Mouse (Mus musculus) forebrain, embryonic 13.5 days (tissue): ENCODE results near the gene Fer. TPM values are rescaled to one million over a fixed set of nuclear protein-coding genes. Genes with fewer than 3 reads are reported as not detected.

Experiments
- ATAC-seq: fragments of 200-750 bp; cut with Nextera tagmentation; 2 replicates; pipeline ENCODE4 v1.8.0; 2017
- H3K27ac ChIP-seq: fragments of 300-500 bp; sonication (generic); 2 replicates; pipeline ENCODE4 v1.5.1; 2015; ENCODE audit warnings: inconsistent platforms, mild to moderate bottlenecking, moderate library complexity
- H3K27me3 ChIP-seq: fragments of 300-500 bp; sonication (generic); 2 replicates; pipeline ENCODE4 v1.6.1; 2015; ENCODE audit warnings: mild to moderate bottlenecking, inconsistent platforms
- H3K36me3 ChIP-seq: fragments of 300-500 bp; sonication (generic); 2 replicates; pipeline ENCODE4 v1.6.1; 2015; ENCODE audit warnings: mild to moderate bottlenecking, inconsistent platforms; ENCODE audit not compliant: poor library complexity, severe bottlenecking
- H3K4me1 ChIP-seq: fragments of 300-500 bp; sonication (generic); 2 replicates; pipeline ENCODE4 v1.6.1; 2015; ENCODE audit warnings: inconsistent platforms
- H3K4me2 ChIP-seq: fragments of 300-500 bp; sonication (generic); 2 replicates; pipeline ENCODE4 v1.6.1; 2015; ENCODE audit warnings: inconsistent platforms, mild to moderate bottlenecking, moderate library complexity
- H3K4me3 ChIP-seq: fragments of 300-500 bp; sonication (generic); 2 replicates; pipeline ENCODE4 v1.5.1; 2015; ENCODE audit warnings: mild to moderate bottlenecking, inconsistent platforms
- H3K9ac ChIP-seq: fragments of 300-500 bp; sonication (generic); 2 replicates; pipeline ENCODE4 v1.6.1; 2015; ENCODE audit warnings: mild to moderate bottlenecking, inconsistent platforms
- H3K9me3 ChIP-seq: fragments of 300-500 bp; sonication (generic); replicated peaks from 2 replicates; pipeline ENCODE4 v1.6.1; 2016; ENCODE audit warnings: inconsistent platforms
- WGBS: fragments of 180-500 bp; shearing (Covaris S2); methylation state at CpG from one replicate; pipeline ENCODE4 v1.1.7; 2015; 5-methylcytosine and 5-hydroxymethylcytosine counted together
- polyA plus RNA-seq: library from polyadenylated mRNA; unstranded; fragments of >200 nt; fragmentation: Nextera tagmentation; extraction: Ambion mirVana; gene quantifications from 2 replicates; pipeline ENCODE4 v1.2.1, GENCODE M21; 2015

Fer gene
- polyA plus RNA-seq, 1 experiment from 2014 or later = 30.0 TPM

DNA sequence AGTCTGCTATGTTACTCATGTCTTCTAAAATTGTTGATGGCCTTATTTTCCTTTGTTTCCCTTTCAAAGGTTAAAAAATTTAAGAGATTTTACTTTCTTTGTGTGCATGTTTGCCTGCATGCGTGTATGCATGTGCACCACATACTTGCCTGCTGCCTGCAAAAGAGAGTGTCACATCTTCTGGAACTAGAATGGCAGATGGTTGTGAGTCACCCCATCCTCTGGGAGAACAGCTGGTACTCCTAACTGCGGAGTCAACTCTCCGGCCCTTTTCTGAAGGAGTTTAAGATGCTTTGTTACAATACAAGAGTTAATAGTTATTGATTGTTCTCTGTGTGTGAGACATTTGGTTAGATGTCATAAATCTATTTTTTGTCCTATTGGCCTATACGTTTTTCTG is 16.0 kb downstream of the Fer start:
- no peak overlapping the region for H3K4me3 ChIP-seq

DNA sequence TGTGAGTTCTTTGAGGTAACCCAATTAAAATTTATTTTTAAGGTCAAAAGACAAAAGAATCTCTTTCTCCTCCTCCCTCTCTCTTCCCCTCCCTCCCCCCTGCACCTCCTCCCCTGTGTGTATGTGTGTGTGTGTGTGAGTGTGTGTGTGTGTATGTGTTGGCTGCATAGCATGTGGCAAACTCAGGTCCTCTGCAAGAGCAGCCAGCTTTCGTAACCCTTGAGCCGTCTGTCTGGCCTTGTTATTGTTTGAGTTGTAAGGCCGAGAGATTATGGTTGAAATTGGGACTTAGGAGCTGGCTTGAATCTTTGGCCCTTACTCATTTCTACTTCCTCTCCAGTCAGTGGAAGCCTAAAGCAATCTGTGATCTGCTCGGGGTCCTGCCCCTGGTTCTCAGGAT is 17.1 kb downstream of the Fer start:
- 91% methylated on average over 4 of the region's 4 CpGs for WGBS
- Histone ChIP-seq H3K4me2 (no peak overlapping the region), H3K36me3 (no peaks in the 10 kb centered on the region), H3K27me3 (no peaks in the 10 kb centered on the region), H3K9ac (no peak overlapping the region), H3K27ac (no peak overlapping the region), H3K4me3 (no peak overlapping the region), H3K4me1 (no peaks in the 10 kb centered on the region), H3K9me3 (no peaks in the 10 kb centered on the region)
- no peak for ATAC-seq

More for the DNA sequence above, 16.0 kb downstream of the Fer start:
- Histone ChIP-seq H3K36me3 (no peaks in the 10 kb centered on the region), H3K4me2 (no peak overlapping the region), H3K27me3 (no peaks in the 10 kb centered on the region), H3K9ac (no peak overlapping the region), H3K4me1 (no peaks in the 10 kb centered on the region), H3K27ac (no peak overlapping the region), H3K9me3 (no peaks in the 10 kb centered on the region)
- no peak for ATAC-seq
- 84% methylated on average over 4 of the region's 4 CpGs for WGBS

DNA sequence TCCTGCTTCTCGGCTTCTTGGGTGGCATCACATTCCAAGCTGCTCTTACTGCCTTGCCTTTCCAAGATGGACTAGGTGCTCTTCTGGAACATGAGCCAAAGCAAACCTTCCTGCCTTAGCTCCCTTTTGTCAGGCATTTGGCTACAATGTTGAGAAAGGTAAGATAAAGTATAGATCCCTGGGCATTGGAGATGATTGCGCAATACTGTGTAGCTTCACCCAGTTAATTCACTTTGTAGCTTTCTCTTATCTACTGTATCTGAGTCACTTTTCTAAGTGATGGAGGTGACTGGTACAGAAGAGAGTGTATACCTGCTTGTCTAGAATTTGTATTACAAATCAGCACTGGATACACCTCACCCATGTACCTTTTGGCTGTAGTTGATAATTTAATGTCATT is 24.1 kb downstream of the Fer start:
- H3K27ac ChIP-seq = no peak overlapping the region
- H3K4me3 ChIP-seq = no peak overlapping the region
- WGBS = 96% methylated on average over 2 of the region's 2 CpGs
- H3K9ac ChIP-seq = no peak overlapping the region
- no peak for ATAC-seq
- H3K4me2 ChIP-seq = no peak overlapping the region
- no peaks in the 10 kb centered on the region for H3K4me1 ChIP-seq
- no peaks in the 10 kb centered on the region for H3K36me3 ChIP-seq
- no peaks in the 10 kb centered on the region for H3K27me3 ChIP-seq
- H3K9me3 ChIP-seq = no peaks in the 10 kb centered on the region

DNA sequence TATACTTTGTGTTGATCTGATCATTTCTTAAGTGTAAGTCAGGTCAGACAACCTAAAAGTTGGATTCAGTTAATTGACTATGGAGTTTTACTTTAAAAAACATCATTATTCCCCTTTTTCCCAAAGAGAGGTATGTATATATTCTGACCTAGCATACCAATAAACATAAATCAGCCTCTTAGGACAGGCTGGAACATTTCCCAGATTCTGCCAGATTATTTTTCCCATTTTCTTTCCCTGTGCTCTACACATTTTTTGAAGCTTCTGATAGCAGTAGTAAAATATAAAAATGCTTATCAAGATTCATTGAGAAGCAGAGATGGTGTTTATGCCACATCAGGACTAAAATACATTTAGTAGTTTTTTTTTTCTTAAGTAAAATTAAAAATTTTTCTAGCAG is 27.7 kb downstream of the Fer start:
- H3K4me1 ChIP-seq = no peaks in the 10 kb centered on the region

DNA sequence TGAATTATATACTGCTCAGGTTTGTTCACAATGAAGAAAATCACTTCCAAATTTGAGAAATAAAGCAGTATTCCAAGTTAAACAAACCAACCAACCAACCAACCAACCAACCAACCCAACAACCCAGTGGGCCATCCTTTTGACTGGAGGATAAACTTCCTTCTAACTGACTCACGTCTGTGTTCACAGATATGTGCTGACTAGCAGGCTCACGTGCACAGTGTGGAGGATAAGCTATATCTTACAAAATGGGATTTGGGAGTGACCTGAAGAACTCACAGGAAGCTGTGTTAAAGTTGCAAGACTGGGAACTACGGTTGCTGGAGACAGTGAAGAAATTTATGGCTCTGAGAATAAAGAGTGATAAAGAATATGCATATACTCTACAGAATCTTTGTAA is 33.0 kb downstream of the Fer start:
- 0 out of 2 replicates have a peak, but pooled peaks cover 6% of the 10 kb centered on the region for H3K36me3 ChIP-seq
- no peaks in the 10 kb centered on the region for H3K27me3 ChIP-seq
- WGBS = 85% methylated on average over 3 of the region's 3 CpGs
- no peaks in the 10 kb centered on the region for H3K4me1 ChIP-seq
- ATAC-seq = no peak
- H3K4me2 ChIP-seq = no peak overlapping the region
- no peak overlapping the region for H3K9ac ChIP-seq
- H3K4me3 ChIP-seq = no peak overlapping the region
- H3K27ac ChIP-seq = no peak overlapping the region
- H3K9me3 ChIP-seq = no peaks in the 10 kb centered on the region

More for the DNA sequence above, 27.7 kb downstream of the Fer start:
- Histone ChIP-seq H3K9ac (no peak overlapping the region), H3K9me3 (no peaks in the 10 kb centered on the region), H3K4me3 (no peak overlapping the region), H3K27ac (no peak overlapping the region), H3K36me3 (no peaks in the 10 kb centered on the region), H3K27me3 (no peaks in the 10 kb centered on the region), H3K4me2 (no peak overlapping the region)
- no peak for ATAC-seq

DNA sequence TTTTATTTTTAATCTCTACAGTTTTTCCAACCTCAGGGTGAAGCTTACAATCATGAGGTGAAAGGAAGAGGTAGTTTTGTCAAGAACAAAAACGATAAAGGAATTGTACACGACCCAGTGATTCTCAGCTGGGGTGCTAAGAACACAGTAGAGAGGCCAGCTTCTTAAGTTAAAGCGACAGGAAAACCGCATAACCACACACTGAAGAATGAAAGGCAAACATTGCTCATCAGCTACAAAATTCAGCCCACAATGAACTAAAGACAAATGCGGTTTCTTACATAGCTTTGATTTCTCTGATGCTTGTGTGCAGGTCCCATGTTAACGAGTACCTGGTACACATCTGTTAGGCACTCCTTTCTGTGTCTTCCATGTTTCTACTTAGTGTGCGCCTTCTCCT is 34.2 kb downstream of the Fer start:
- Histone ChIP-seq H3K27ac (no peak overlapping the region), H3K9me3 (no peaks in the 10 kb centered on the region), H3K9ac (no peak overlapping the region), H3K4me2 (no peak overlapping the region), H3K4me3 (no peak overlapping the region), H3K36me3 (0 out of 2 replicates have a peak, but pooled peaks cover 6% of the 10 kb centered on the region), H3K27me3 (no peaks in the 10 kb centered on the region), H3K4me1 (no peaks in the 10 kb centered on the region)
- WGBS = 63% methylated on average over 7 of the region's 7 CpGs
- ATAC-seq = no peak

DNA sequence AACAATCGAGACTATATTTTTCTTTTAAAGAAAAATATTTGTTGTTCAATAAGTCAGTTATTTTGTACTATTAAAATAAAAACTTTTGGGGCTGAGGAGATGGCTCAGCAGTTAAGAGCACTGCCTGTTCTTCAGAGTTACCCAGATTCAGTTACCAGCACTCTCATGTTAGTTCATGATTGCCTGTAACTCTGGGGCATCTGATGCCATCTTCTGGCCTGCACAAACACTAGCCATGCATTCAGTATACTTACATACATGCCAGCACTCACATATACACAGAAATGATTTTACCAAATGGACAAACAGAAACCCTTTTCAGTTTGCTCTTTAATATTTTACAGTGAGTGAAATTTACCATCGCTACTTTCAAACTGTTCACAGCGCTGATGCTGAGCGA is 46.4 kb downstream of the Fer start:
- Histone ChIP-seq H3K4me1 (no peaks in the 10 kb centered on the region), H3K36me3 (no peaks in the 10 kb centered on the region), H3K4me3 (no peak overlapping the region), H3K9me3 (no peaks in the 10 kb centered on the region), H3K9ac (no peak overlapping the region), H3K4me2 (no peak overlapping the region), H3K27me3 (no peaks in the 10 kb centered on the region), H3K27ac (no peak overlapping the region)
- no peak for ATAC-seq
- 95% methylated on average over 4 of the region's 4 CpGs for WGBS

DNA sequence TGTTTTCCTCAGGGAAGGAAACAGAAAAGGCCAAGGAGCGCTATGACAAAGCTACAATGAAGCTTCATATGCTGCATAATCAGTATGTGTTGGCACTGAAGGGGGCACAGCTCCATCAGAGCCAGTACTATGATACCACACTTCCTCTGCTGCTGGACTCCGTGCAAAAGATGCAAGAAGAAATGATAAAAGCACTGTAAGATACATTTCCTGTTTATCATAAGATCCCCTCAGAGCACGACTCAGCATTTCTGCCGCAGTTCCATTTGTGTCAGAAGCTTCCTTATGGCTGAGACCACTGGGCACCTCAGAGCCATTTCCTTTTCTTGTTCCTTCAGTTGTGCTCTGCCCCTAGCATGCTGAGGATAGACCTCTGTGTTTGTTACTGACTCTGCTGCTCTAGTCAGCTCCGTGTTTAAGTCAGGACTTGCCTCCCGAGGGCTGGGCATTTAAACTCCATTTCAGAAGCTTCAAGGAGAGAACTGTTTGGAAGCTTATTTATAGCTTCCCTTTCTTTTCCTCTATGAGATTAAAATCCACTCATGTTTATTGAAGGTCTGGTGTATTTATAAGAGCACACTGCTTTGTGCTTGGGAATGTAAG is 58.8 kb downstream of the Fer start:
- Histone ChIP-seq H3K27ac (no peak overlapping the region), H3K4me3 (no peak overlapping the region), H3K9ac (no peak overlapping the region), H3K27me3 (no peaks in the 10 kb centered on the region), H3K4me1 (no peaks in the 10 kb centered on the region), H3K9me3 (no peaks in the 10 kb centered on the region), H3K4me2 (no peak overlapping the region), H3K36me3 (no peaks in the 10 kb centered on the region)
- WGBS = 84% methylated on average over 6 of the region's 6 CpGs
- no peak for ATAC-seq

DNA sequence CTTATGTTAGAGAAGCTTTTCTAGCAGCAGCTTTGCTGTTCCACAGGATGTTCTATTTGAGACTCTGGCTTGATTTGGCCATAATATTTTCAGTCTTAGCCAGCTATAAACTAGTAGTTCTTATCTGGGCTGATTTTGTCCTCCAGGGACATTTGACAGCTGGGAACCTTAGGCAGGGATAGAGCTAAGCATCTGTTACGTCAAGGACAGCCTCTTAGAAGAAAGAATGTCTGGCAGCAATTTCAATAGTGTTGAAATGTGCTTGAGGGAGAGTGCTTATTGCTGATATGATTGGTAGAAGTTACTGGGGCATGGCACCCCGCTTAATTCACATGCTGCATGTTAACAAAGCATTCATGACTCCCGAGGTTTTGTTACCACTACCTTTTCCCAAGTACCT is 62.7 kb downstream of the Fer start:
- Histone ChIP-seq H3K4me2 (no peak overlapping the region), H3K9me3 (no peaks in the 10 kb centered on the region), H3K9ac (no peak overlapping the region), H3K4me3 (no peak overlapping the region), H3K27ac (no peak overlapping the region), H3K27me3 (no peaks in the 10 kb centered on the region), H3K36me3 (no peaks in the 10 kb centered on the region), H3K4me1 (no peaks in the 10 kb centered on the region)
- 79% methylated on average over 3 of the region's 3 CpGs for WGBS
- ATAC-seq = no peak

DNA sequence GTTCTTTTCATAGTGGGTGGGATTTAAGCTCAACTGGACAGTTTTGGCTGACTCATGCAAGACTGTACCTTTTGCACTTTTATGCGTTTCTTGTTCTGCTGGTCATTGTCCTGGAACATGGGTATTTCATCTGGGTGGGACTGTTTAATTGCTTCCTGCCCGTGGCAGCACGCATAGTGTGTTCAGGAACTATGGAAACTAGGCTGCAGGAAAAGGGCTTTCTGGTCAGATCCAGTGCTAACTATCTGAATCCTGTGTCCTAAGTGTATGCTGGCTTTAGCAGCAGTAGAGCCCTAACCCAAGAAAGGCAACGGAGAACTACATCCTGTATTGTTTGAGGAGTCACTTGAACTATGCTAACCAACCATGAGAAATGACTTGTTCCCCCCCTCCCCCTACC is 67.8 kb downstream of the Fer start:
- 75% methylated on average over 4 of the region's 4 CpGs for WGBS
- H3K27ac ChIP-seq = no peak overlapping the region

DNA sequence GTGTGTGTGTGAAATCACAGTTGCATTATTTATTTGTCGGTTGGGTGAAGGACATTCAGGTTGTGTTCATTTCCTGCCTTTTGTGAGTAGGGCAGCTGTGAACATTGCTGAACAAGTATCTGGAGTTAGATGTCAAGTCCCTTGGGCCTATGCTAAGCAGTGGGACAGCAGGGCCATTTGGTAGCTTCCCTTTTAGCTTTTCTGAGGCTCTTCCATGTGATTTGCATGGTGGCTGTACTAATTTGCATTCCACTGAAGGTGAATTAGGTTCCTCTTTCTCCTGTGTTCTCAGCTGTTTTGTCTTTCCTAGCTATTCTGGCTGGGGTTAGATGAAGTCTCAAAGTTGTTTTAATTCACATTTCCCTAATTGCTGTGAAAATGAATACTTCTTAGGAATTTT is 68.7 kb downstream of the Fer start:
- Histone ChIP-seq H3K4me2 (no peak overlapping the region), H3K36me3 (peaks cover 12% of the 10 kb centered on the region; the same call in 1 of the 2 replicates), H3K9me3 (no peaks in the 10 kb centered on the region), H3K4me1 (0 out of 2 replicates have a peak, but pooled peaks cover 3% of the 10 kb centered on the region), H3K4me3 (no peak overlapping the region), H3K27me3 (no peaks in the 10 kb centered on the region), H3K27ac (no peak overlapping the region), H3K9ac (no peak overlapping the region)
- ATAC-seq = no peak
- 76% methylated on average over 1 of the region's 1 CpGs for WGBS

More for the DNA sequence above, 67.8 kb downstream of the Fer start:
- H3K4me2 ChIP-seq = no peak overlapping the region
- no peaks in the 10 kb centered on the region for H3K9me3 ChIP-seq
- no peak for ATAC-seq
- no peak overlapping the region for H3K4me3 ChIP-seq
- peaks cover 10% of the 10 kb centered on the region; the same call in 1 of the 2 replicates for H3K36me3 ChIP-seq
- 0 out of 2 replicates have a peak, but pooled peaks cover 3% of the 10 kb centered on the region for H3K4me1 ChIP-seq
- H3K27me3 ChIP-seq = no peaks in the 10 kb centered on the region
- no peak overlapping the region for H3K9ac ChIP-seq

DNA sequence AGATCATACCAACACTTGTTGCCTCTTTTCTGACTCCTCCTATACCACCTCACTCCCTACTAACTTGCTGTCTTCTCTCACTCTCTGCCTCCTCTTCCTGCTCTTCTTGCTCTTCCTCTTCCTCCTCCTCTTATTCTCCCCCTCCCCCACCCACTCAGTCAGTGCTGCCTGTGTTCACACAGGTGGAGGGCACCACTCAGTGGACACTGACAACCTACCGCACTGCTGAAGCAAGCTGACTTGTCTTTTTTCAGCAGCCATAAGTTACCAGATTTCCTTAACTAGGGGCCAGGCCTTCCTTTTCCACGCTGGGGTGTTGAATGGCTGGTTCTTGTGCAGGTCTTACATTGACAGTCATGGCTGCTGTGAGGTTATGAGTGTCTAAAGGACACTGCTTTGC is 72.5 kb downstream of the Fer start:
- Histone ChIP-seq H3K27ac (no peak overlapping the region), H3K9me3 (no peaks in the 10 kb centered on the region), H3K36me3 (peaks cover 12% of the 10 kb centered on the region; the same call in 1 of the 2 replicates), H3K27me3 (no peaks in the 10 kb centered on the region), H3K4me2 (no peak overlapping the region), H3K9ac (no peak overlapping the region), H3K4me3 (no peak overlapping the region), H3K4me1 (0 out of 2 replicates have a peak, but pooled peaks cover 3% of the 10 kb centered on the region)
- no peak for ATAC-seq
- 89% methylated on average over 2 of the region's 2 CpGs for WGBS

DNA sequence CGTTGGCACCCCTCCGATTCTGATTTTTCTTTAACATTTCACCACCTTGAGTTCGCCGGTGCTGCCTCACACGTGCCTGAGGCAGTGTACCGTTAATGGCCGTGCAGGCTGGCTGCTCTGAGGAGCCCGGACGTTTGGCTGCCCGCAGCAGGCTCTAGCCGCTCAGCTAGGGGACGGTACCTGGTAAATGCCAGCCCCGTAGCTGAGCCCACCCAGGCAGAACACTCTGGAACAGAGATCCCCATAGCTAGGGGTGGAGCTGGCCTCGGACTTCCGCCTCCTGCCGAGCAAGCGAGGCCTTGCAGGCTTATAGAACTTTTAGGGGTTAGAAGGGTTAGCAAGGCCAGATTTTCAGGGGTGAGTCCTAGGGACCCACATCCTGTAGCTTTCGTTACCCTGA is 75.0 kb downstream of the Fer start:
- ATAC-seq = no peak
- H3K9ac ChIP-seq = no peak overlapping the region
- no peak overlapping the region for H3K4me3 ChIP-seq
- 64% methylated on average over 18 of the region's 18 CpGs for WGBS
- H3K9me3 ChIP-seq = no peaks in the 10 kb centered on the region
- no peak overlapping the region for H3K4me2 ChIP-seq
- H3K4me1 ChIP-seq = no peaks in the 10 kb centered on the region
- H3K27me3 ChIP-seq = no peaks in the 10 kb centered on the region
- H3K36me3 ChIP-seq = peaks cover 12% of the 10 kb centered on the region; the same call in 1 of the 2 replicates
- no peak overlapping the region for H3K27ac ChIP-seq
